In the genomic region with DNA sequence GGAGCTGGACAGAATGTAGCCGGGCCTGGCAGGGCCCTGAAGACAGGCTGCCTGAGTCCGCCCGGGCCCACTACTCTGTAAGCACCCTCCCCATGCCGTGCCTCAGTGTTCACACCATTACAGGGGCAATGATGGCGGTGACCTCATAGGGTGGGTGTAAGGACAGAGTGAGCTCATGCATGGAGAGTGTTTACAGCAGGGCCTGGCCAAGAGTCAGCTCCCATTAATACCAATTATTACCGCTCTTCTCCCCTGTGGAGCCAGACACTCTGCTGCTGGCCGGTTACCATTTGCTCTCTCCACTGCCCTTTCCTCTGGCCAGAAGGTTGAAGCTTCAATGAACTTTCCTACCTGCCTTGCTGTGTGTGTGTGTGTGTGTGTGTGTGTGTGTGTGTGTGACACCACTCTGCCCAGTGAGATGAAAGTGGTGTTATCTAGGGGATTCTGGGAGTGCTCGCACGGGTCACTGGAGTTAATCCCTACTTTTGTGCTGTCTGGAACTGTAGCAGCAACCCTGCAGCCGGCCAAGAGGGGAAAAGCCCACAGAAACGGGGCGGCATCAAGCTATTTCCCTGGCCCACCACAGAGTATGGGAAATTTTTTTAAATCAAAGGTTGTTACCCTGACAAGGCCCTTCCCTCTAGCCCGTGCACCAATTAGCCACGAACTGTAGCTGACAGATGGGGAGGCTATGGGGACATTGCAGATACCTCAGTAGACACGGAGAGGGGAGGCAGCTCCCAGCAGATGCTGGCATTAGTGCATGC, we compare ENCODE assay signal across 7 mouse cellular contexts.
DNase-seq lines count a peak whose midpoint lies in the region; ATAC-seq and TF ChIP-seq lines count a peak whose summit lies in the region.

No protein-coding gene starts in this region.

- no peak overlapping the region for H3K4me2 ChIP-seq in hindbrain, postnatal 0 days (ENCODE audit: low read depth, low read length)

- 0 out of 2 replicates have a peak, but pooled peaks cover 5% of the 10 kb centered on the region for H3K27me3 ChIP-seq in forebrain, embryonic 10.5 days (ENCODE audit: poor library complexity, severe bottlenecking)
- no peaks in the 10 kb centered on the region for H3K27me3 ChIP-seq in hindbrain, postnatal 0 days (ENCODE audit: insufficient read depth, low read length)

- H3K9ac ChIP-seq in hindbrain, postnatal 0 days (replicated peaks; ENCODE audit: low read length): no peak overlapping the region

- 29% methylated on average over 15 of the region's 15 CpGs for WGBS in forebrain, embryonic 10.5 days
- 23% methylated on average over 15 of the region's 15 CpGs for WGBS in hindbrain, postnatal 0 days

- no peaks in the 10 kb centered on the region for H3K9me3 ChIP-seq in forebrain, embryonic 10.5 days
- H3K9me3 ChIP-seq in hindbrain, postnatal 0 days (ENCODE audit: low read length): no peaks in the 10 kb centered on the region

- no peak for TF ChIP-seq CTCF in layer of hippocampus, adult 2 months (conservative IDR thresholded peaks at IDR 0.05)
- TF ChIP-seq CTCF in hindbrain, postnatal 0 days (IDR thresholded peaks at IDR 0.05; ENCODE audit: low read depth): no peak

- no peak overlapping the region for H3K4me3 ChIP-seq in layer of hippocampus, adult 2 months
- H3K4me3 ChIP-seq in forebrain, embryonic 10.5 days: peak overlapping the region; percentile 14; the same call in 1 of the 2 replicates
- no peak overlapping the region for H3K4me3 ChIP-seq in hindbrain, postnatal 0 days (ENCODE audit: low read length)

- peak; percentile 66 for ATAC-seq in hindbrain, postnatal 0 days
- ATAC-seq in monocyte, adult 5-6 weeks (replicated peaks; ENCODE audit: insufficient number of reproducible peaks, low FRiP score, low TSS enrichment, poor library complexity, severe bottlenecking): no peak

- no peak for DNase-seq in layer of hippocampus, adult 2 months (ENCODE audit: low spot score in 2 of 2)
- DNase-seq in layer of hippocampus, postnatal 10 days (ENCODE audit: low spot score in 2 of 2): no peak
- peak; percentile 48 for DNase-seq in forebrain, embryonic 10.5 days (ENCODE audit: extremely low spot score, low spot score)
- DNase-seq in hindbrain, postnatal 0 days (ENCODE audit: low spot score): peak; percentile 43
- peak; percentile 81 for DNase-seq in retina, postnatal 1 day
- no peak for DNase-seq in frontal cortex, postnatal 36 days (ENCODE audit: low spot score in 2 of 2)

- H3K36me3 ChIP-seq in forebrain, embryonic 10.5 days (replicated peaks): no peaks in the 10 kb centered on the region
- no peaks in the 10 kb centered on the region for H3K36me3 ChIP-seq in hindbrain, postnatal 0 days (ENCODE audit: insufficient read depth, low read length)

- H3K4me1 ChIP-seq in forebrain, embryonic 10.5 days: peaks cover 65% of the 10 kb centered on the region
- peaks cover 25% of the 10 kb centered on the region for H3K4me1 ChIP-seq in hindbrain, postnatal 0 days (ENCODE audit: insufficient read depth, low read length)

- H3K27ac ChIP-seq in layer of hippocampus, adult 2 months: peak overlapping the region; percentile 81
- H3K27ac ChIP-seq in forebrain, embryonic 10.5 days: peak overlapping the region; percentile 44
- H3K27ac ChIP-seq in hindbrain, postnatal 0 days: peak overlapping the region; percentile 41; the same call in 1 of the 2 replicates

Comparison
In these comparisons a context has a peak if more than half of its experiments do, and no peak if none do; other contexts are left out.
1. DNase-seq: peak in forebrain, embryonic 10.5 days (single experiment), hindbrain, postnatal 0 days (single experiment) and retina, postnatal 1 day (single experiment); none in layer of hippocampus, adult 2 months (0 of 2), layer of hippocampus, postnatal 10 days (0 of 2) and frontal cortex, postnatal 36 days (0 of 2).
2. Peak in every context shown above with its lines, with median percentiles within 50 percentile points of each other: H3K27ac ChIP-seq.